10 mouse cellular contexts compared by ENCODE assay signal in the genomic region with DNA sequence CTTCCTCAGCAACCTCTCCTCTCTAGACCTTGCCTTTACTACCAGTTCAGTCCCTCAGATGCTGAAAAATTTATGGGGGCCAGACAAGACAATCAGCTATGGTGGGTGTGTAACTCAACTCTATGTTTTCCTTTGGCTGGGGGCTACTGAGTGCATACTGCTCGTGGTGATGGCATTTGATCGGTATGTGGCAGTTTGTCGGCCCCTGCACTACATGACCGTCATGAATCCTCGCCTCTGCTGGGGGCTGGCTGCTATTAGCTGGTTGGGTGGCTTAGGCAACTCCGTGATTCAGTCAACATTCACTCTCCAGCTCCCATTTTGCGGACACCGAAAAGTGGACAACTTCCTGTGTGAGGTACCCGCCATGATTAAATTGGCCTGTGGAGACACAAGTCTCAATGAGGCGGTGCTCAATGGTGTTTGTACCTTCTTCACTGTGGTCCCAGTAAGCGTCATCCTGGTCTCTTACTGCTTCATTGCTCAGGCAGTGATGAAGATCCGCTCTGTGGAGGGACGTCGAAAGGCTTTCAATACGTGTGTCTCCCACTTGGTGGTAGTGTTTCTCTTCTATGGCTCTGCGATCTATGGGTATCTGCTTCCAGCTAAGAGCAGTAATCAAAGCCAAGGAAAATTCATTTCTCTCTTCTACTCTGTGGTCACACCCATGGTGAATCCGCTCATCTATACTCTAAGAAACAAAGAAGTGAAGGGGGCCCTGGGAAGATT. TPM values are rescaled to one million over a fixed set of nuclear protein-coding genes. Genes with fewer than 3 reads are reported as not detected.
A peak's percentile ranks its signal among the peaks of the same experiment; 100 is the strongest.
DNase-seq lines count a peak whose midpoint lies in the region; ATAC-seq and TF ChIP-seq lines count a peak whose summit lies in the region.
"Had no signal": no experiment of that assay in that cellular context is flagged by ENCODE, and none has a peak within 500 bp of the region (broad histone marks: within the 10 kb centered on the region; RNA-seq: fewer than 3 reads in every experiment).

No protein-coding gene starts in this region.

- no peaks in the 10 kb centered on the region for H3K27me3 ChIP-seq in embryonic facial prominence, embryonic 11.5 days (ENCODE audit: control insufficient read depth, insufficient read depth, low read length)
- no peaks in the 10 kb centered on the region for H3K27me3 ChIP-seq in embryonic facial prominence, embryonic 10.5 days (replicated peaks; ENCODE audit: low read depth, poor library complexity, severe bottlenecking)
- no peaks in the 10 kb centered on the region for H3K27me3 ChIP-seq in kidney, postnatal 0 days (ENCODE audit: insufficient read depth, low read length)
- H3K27me3 ChIP-seq: midbrain, embryonic 12.5 days had no signal

- ATAC-seq in embryonic facial prominence, embryonic 11.5 days (replicated peaks; ENCODE audit: insufficient number of reproducible peaks, low FRiP score, low TSS enrichment, low read depth) = no peak
- ATAC-seq in kidney, postnatal 0 days (replicated peaks; ENCODE audit: low FRiP score, low read depth) = peak; percentile 82
- ATAC-seq in frontal cortex, adult (ENCODE audit: low TSS enrichment) = no peak
- ATAC-seq in erythroblast, adult 5-6 weeks (replicated peaks; ENCODE audit: low FRiP score, poor library complexity, severe bottlenecking) = no peak

- H3K9ac ChIP-seq in embryonic facial prominence, embryonic 11.5 days (replicated peaks; ENCODE audit: low read length) = no peak overlapping the region
- H3K9ac ChIP-seq in kidney, postnatal 0 days (ENCODE audit: low read depth, low read length) = no peak overlapping the region
- H3K9ac ChIP-seq: heart, embryonic 13.5 days; midbrain, embryonic 12.5 days had no signal

- no peaks in the 10 kb centered on the region for H3K4me1 ChIP-seq in embryonic facial prominence, embryonic 11.5 days (ENCODE audit: control insufficient read depth, insufficient read depth, low read length)
- H3K4me1 ChIP-seq in embryonic facial prominence, embryonic 10.5 days = no peaks in the 10 kb centered on the region
- H3K4me1 ChIP-seq in kidney, postnatal 0 days (replicated peaks; ENCODE audit: insufficient read depth, low read length) = no peaks in the 10 kb centered on the region
- H3K4me1 ChIP-seq: heart, embryonic 13.5 days; midbrain, embryonic 12.5 days had no signal

- H3K36me3 ChIP-seq in embryonic facial prominence, embryonic 11.5 days (replicated peaks; ENCODE audit: control insufficient read depth, insufficient read depth, low read depth, low read length) = no peaks in the 10 kb centered on the region
- no peaks in the 10 kb centered on the region for H3K36me3 ChIP-seq in embryonic facial prominence, embryonic 10.5 days (replicated peaks)
- no peaks in the 10 kb centered on the region for H3K36me3 ChIP-seq in kidney, postnatal 0 days (ENCODE audit: insufficient read depth, low read length)
- H3K36me3 ChIP-seq: heart, embryonic 13.5 days; midbrain, embryonic 12.5 days had no signal

- TF ChIP-seq CTCF in kidney, postnatal 0 days (IDR thresholded peaks at IDR 0.05; ENCODE audit: low read depth) = peak; percentile 73

- H3K4me3 ChIP-seq in embryonic facial prominence, embryonic 11.5 days (ENCODE audit: low read depth, low read length) = no peak overlapping the region
- H3K4me3 ChIP-seq in embryonic facial prominence, embryonic 10.5 days = no peak overlapping the region
- no peak overlapping the region for H3K4me3 ChIP-seq in kidney, postnatal 0 days (replicated peaks; ENCODE audit: low read depth, low read length)
- H3K4me3 ChIP-seq: heart, embryonic 13.5 days; midbrain, embryonic 12.5 days had no signal

- H3K4me2 ChIP-seq in embryonic facial prominence, embryonic 11.5 days (ENCODE audit: low read depth, low read length) = no peak overlapping the region
- H3K4me2 ChIP-seq in kidney, postnatal 0 days (ENCODE audit: low read length) = no peak overlapping the region
- H3K4me2 ChIP-seq: heart, embryonic 13.5 days; midbrain, embryonic 12.5 days had no signal

- H3K9me3 ChIP-seq in embryonic facial prominence, embryonic 11.5 days (replicated peaks; ENCODE audit: control insufficient read depth, low read length) = no peaks in the 10 kb centered on the region
- H3K9me3 ChIP-seq in embryonic facial prominence, embryonic 10.5 days = no peaks in the 10 kb centered on the region
- no peaks in the 10 kb centered on the region for H3K9me3 ChIP-seq in kidney, postnatal 0 days (replicated peaks; ENCODE audit: low read length)
- H3K9me3 ChIP-seq: heart, embryonic 13.5 days; midbrain, embryonic 12.5 days had no signal

- no peak overlapping the region for H3K27ac ChIP-seq in embryonic facial prominence, embryonic 11.5 days (replicated peaks; ENCODE audit: low read depth, low read length)
- H3K27ac ChIP-seq in embryonic facial prominence, embryonic 10.5 days (replicated peaks) = no peak overlapping the region
- H3K27ac ChIP-seq in kidney, postnatal 0 days = no peak overlapping the region
- H3K27ac ChIP-seq: heart, embryonic 13.5 days; midbrain, embryonic 12.5 days had no signal

- WGBS in embryonic facial prominence, embryonic 11.5 days = 65% methylated on average over 17 of the region's 17 CpGs
- 61% methylated on average over 17 of the region's 17 CpGs for WGBS in embryonic facial prominence, embryonic 10.5 days
- 31% methylated on average over 17 of the region's 17 CpGs for WGBS in kidney, postnatal 0 days

- DNase-seq in embryonic facial prominence, embryonic 11.5 days (ENCODE audit: low spot score) = peak; percentile 18
- no peak for DNase-seq in embryonic facial prominence, embryonic 10.5 days (ENCODE audit: low spot score)
- peak; percentile 43 for DNase-seq in thymus, postnatal 0 days (ENCODE audit: low spot score)
- no peak for DNase-seq in thymus, adult 18-20 months
- peak; percentile 79 for DNase-seq in kidney, postnatal 0 days (ENCODE audit: low spot score)
- peak; percentile 32 for DNase-seq in thymus, postnatal 4 days

RNA-seq across cellular contexts. Expression of a gene that starts 7.7 kb away (rescaled TPM):
- 1.3 TPM in 2 replicates for polyA plus RNA-seq in embryonic facial prominence, embryonic 11.5 days (2014; fragmentation: Nextera tagmentation; extraction: Ambion mirVana)
- polyA plus RNA-seq in embryonic facial prominence, embryonic 10.5 days (2016; fragmentation: Nextera tagmentation; extraction: Ambion mirVana) = 0.82 and 1.1 TPM in 2 replicates
- polyA plus RNA-seq in thymus, postnatal 0 days (2015; fragmentation: Nextera tagmentation; extraction: Ambion mirVana) = 0.45 and 0.47 TPM in 2 replicates
- 0.92 and 1.2 TPM in 2 replicates for polyA plus RNA-seq in kidney, postnatal 0 days (2015; fragmentation: Nextera tagmentation; extraction: Ambion mirVana)
- 0.21 TPM in 1 of 2 replicates, not detected in the other for total RNA-seq in erythroblast, adult 5-6 weeks (2015; ENCODE audit: low replicate concordance)
- 0.28 TPM in 1 of 2 replicates, not detected in the other for total RNA-seq in erythroblast, adult 5-6 weeks (2017; ENCODE audit: low replicate concordance)

RNA-seq across cellular contexts. Expression of a gene that starts 8.6 kb away (rescaled TPM):
- 0.11 and 0.78 TPM in 2 replicates for polyA plus RNA-seq in embryonic facial prominence, embryonic 11.5 days (2014; fragmentation: Nextera tagmentation; extraction: Ambion mirVana)
- polyA plus RNA-seq in embryonic facial prominence, embryonic 10.5 days (2016; fragmentation: Nextera tagmentation; extraction: Ambion mirVana) = 0.31 TPM in 1 of 2 replicates, not detected in the other
- polyA plus RNA-seq in thymus, postnatal 0 days (2015; fragmentation: Nextera tagmentation; extraction: Ambion mirVana) = not detected in 2 replicates
- not detected in 2 replicates for polyA plus RNA-seq in kidney, postnatal 0 days (2015; fragmentation: Nextera tagmentation; extraction: Ambion mirVana)
- total RNA-seq in erythroblast, adult 5-6 weeks (2015; ENCODE audit: low replicate concordance) = not detected in 2 replicates
- total RNA-seq in erythroblast, adult 5-6 weeks (2017; ENCODE audit: low replicate concordance) = 0.43 TPM in 1 of 2 replicates, not detected in the other
- polyA plus RNA-seq: heart, embryonic 13.5 days; midbrain, embryonic 12.5 days had no signal

RNA-seq across cellular contexts. Expression of a gene that starts 32.9 kb away (rescaled TPM):
- polyA plus RNA-seq in embryonic facial prominence, embryonic 11.5 days (2014; fragmentation: Nextera tagmentation; extraction: Ambion mirVana) = 53.3 and 55.7 TPM in 2 replicates
- 54.4 and 56.4 TPM in 2 replicates for polyA plus RNA-seq in embryonic facial prominence, embryonic 10.5 days (2016; fragmentation: Nextera tagmentation; extraction: Ambion mirVana)
- 45.9 and 48.6 TPM in 2 replicates for polyA plus RNA-seq in thymus, postnatal 0 days (2015; fragmentation: Nextera tagmentation; extraction: Ambion mirVana)
- polyA plus RNA-seq in kidney, postnatal 0 days (2015; fragmentation: Nextera tagmentation; extraction: Ambion mirVana) = 40.9 and 45.1 TPM in 2 replicates
- total RNA-seq in erythroblast, adult 5-6 weeks (2015; ENCODE audit: low replicate concordance) = 28.0 and 33.8 TPM in 2 replicates
- 22.7 and 25.8 TPM in 2 replicates for total RNA-seq in erythroblast, adult 5-6 weeks (2017; ENCODE audit: low replicate concordance)

RNA-seq across cellular contexts. Expression of a gene that starts 45.0 kb away (rescaled TPM):
- 6.8 and 7.3 TPM in 2 replicates for polyA plus RNA-seq in embryonic facial prominence, embryonic 11.5 days (2014; fragmentation: Nextera tagmentation; extraction: Ambion mirVana)
- polyA plus RNA-seq in embryonic facial prominence, embryonic 10.5 days (2016; fragmentation: Nextera tagmentation; extraction: Ambion mirVana) = 4.5 and 5.5 TPM in 2 replicates
- polyA plus RNA-seq in thymus, postnatal 0 days (2015; fragmentation: Nextera tagmentation; extraction: Ambion mirVana) = 5.7 and 7.1 TPM in 2 replicates
- polyA plus RNA-seq in kidney, postnatal 0 days (2015; fragmentation: Nextera tagmentation; extraction: Ambion mirVana) = 3.3 and 4.2 TPM in 2 replicates
- total RNA-seq in erythroblast, adult 5-6 weeks (2015; ENCODE audit: low replicate concordance) = 2.7 and 9.8 TPM in 2 replicates
- 3.7 and 4.0 TPM in 2 replicates for total RNA-seq in erythroblast, adult 5-6 weeks (2017; ENCODE audit: low replicate concordance)

RNA-seq across cellular contexts. Expression of a gene that starts 45.1 kb away (rescaled TPM):
- 1.6 and 4.4 TPM in 2 replicates for polyA plus RNA-seq in embryonic facial prominence, embryonic 11.5 days (2014; fragmentation: Nextera tagmentation; extraction: Ambion mirVana)
- polyA plus RNA-seq in embryonic facial prominence, embryonic 10.5 days (2016; fragmentation: Nextera tagmentation; extraction: Ambion mirVana) = 1.4 and 2.6 TPM in 2 replicates
- polyA plus RNA-seq in thymus, postnatal 0 days (2015; fragmentation: Nextera tagmentation; extraction: Ambion mirVana) = 1.7 and 3.1 TPM in 2 replicates
- polyA plus RNA-seq in kidney, postnatal 0 days (2015; fragmentation: Nextera tagmentation; extraction: Ambion mirVana) = 2.6 and 2.9 TPM in 2 replicates
- total RNA-seq in erythroblast, adult 5-6 weeks (2015; ENCODE audit: low replicate concordance) = not detected in 2 replicates
- 0.68 TPM in 1 of 2 replicates, not detected in the other for total RNA-seq in erythroblast, adult 5-6 weeks (2017; ENCODE audit: low replicate concordance)

Comparison
In these comparisons a context has a peak if more than half of its experiments do, and no peak if none do; other contexts are left out.
1. DNase-seq: peak in embryonic facial prominence, embryonic 11.5 days (single experiment), thymus, postnatal 0 days (single experiment), kidney, postnatal 0 days (single experiment) and thymus, postnatal 4 days (single experiment); none in embryonic facial prominence, embryonic 10.5 days (single experiment) and thymus, adult 18-20 months (0 of 2).